Mouse (Mus musculus) retina, embryonic 14.5 days (tissue): ENCODE results near the gene Ampd3.

Experiments used
- DNase-seq: peaks from one replicate; pipeline ENCODE4 v3.0.0-alpha.2; 2015; ENCODE audit warnings: low spot score

Ampd3 gene

GRCm38 (mm10) chr7:110768001-110768400, at the start of gene Ampd3:
Ampd3 (plus strand) TSS chr7:110768206.
- no peak for DNase-seq

DNA sequence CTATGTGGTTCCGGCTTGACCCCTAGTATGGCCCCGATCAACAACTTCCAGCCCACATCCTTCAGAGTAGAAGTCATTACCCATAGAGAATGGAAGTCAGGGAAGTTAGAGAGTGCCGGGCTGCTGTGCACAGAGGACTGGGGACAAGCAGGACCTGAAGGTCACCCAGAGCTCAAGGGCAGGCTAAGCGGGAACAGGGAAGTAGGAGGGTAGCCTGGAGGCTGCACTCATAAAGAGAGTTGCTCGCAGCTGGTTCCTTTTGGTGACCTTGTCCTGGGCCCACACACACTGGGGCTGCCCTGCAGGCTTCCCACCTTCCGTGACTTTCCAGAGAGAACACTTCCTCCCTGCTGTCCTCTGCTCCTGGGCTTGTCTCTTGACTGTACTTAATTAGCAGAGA, 49.5 kb upstream of the Ampd3 start:
- no peak for DNase-seq

DNA sequence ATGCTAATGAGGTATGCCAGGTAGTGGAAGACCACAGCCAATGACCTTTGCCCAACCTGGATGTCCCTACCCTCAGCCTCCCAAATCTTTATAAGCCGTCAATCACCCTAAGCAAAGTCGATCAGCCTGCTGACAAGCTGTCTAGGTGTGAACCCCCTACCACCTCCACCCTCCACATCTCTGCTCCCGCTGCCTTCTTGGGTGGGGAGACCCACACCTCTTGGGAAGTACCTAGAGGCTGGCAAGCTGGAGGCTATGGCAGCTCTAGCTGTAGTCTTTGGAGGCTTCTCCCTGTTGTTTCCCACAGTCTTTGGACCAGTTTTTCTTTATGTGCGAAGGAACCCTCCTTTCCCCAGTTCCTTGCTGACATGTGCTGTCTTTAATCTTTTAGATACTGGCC, 48.1 kb upstream of the Ampd3 start:
- DNase-seq: no peak

GRCm38 (mm10) chr7:110722183-110722582, 45.8 kb upstream of the Ampd3 start:
- DNase-seq: no peak

DNA sequence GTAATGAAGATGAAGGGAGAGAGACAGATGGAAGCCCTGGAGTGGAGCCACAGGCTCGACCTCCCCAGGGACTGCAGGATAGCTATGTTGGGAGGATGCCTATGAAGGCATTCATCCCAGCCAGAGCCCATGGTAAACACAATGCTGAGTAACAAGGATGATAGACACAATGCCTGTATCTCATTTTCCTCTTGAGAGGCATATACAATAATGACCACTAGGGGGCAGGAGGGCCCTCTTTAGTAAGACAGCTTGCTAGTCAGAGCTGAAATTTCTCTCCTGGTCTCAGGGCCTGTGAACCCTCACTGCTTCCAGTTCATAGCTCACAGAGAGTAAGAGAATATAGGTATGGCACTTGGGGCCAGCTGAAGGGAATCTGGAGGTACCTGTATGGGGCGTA, 41.0 kb upstream of the Ampd3 start:
- DNase-seq: peak; percentile 94

DNA sequence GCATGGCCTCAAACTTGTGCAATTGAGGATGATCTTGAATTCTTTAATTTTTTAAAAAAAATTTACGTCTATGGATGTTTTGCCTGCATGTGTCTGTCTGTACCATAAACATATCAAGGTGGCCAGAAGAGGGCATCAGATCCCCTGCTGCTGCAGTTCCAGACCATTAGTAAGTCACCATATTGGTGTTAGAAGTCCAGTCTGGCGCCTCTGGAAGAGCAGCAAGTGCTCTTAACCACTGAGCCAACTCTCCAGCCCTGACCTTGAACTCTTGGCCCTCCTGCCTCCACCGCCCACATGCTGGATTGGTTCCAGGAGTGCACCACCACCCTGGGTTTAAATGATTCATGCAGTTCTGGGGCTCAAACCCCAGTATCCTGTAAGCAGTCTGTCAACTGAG, 39.1 kb upstream of the Ampd3 start:
- peak; percentile 51 for DNase-seq

DNA sequence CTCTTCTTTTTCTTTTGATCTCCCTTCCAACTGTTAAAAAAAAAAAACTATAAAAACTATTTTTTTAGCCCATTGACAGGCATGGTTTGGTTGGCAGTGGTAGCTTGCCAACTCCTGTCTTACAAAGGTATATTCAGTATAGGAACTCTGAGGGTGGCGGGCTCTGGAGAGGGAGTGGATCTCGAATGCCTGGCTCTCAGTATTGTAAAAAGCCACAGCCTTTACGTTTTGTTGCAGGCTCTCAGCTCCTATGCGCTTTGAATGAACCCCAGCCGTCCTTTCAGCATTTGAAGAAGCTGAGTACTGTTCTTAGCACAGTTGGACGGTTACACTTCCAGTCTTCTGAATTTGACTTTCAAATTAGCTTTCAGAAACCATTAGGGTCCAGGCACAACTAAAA, 38.7 kb upstream of the Ampd3 start:
- no peak for DNase-seq

- peak; percentile 47 for DNase-seq
Measured at GRCm38 (mm10) chr7:110731091-110731967, 36.7 kb upstream of the Ampd3 start.

DNA sequence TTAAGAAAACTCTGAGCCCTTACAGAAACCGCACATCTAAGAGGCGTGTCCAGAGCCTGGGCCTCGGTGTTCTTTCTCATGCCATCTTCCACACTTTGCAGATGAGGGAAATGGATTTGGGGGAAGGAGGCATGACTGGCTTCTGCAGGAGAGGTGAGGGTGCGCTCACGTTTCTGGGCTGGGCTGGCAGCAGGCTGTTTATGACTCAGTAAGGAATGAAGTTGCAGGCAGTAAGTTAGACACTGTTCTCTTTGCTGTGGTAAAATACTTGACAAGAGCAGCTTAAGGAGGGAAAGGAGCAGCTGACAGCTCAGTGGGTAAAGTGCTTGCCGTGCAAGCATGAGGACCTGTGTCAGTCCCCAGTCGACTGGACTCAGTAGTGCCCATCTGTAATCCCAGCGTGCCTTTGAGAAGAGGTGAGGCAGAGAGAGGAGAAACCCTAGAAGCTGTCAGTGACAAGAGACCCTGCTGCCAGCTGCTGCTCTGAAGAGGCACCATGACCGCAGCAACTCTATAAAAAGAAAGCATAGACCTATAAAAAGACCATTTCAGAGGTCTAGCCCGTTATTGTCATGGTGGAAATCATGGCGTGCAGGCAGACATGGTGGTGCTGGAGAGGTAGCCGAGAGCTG, 35.9 kb upstream of the Ampd3 start:
- DNase-seq: no peak

- DNase-seq: no peak
Measured at GRCm38 (mm10) chr7:110736914-110737313, 31.1 kb upstream of the Ampd3 start.

DNA sequence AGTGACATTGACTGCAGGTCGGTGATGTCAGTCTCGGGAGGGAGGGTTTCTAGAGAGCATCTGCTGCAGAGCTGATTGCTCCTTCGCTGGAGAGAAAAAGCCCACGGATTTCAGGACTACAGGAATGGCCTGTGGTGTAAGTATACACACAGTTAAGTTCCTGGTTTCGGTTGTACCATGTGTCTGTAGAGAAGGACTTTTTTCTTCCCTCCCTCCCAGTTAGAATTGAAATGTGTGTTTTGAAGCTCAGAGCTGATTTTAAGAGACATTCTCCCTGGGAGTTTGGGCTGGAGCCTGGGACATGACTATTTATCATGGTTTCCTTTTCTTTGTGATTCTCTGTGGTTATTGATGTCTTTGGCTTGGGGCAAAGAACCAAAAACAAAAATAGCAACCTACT, 28.2 kb upstream of the Ampd3 start:
- DNase-seq: no peak

DNA sequence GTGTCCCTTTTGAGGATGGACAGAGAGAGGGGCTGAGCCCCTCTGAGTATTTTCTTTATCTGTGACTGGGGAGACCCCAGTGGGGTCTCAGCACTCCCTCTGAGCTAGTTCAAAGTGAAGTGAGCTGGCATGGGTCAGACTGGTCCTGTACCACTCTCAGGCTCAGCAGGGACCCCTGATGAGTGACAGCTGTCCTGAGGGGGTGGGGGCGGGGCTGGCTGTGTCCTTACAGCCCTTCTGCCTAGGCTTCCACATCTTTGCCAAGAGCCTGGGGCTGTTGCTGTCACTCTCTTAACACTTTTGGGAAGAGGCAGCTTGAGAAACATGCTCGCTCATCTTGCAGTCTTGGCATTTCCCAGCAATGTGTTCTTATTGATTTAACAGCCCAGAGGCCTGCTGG, 27.8 kb upstream of the Ampd3 start:
- DNase-seq: no peak

DNA sequence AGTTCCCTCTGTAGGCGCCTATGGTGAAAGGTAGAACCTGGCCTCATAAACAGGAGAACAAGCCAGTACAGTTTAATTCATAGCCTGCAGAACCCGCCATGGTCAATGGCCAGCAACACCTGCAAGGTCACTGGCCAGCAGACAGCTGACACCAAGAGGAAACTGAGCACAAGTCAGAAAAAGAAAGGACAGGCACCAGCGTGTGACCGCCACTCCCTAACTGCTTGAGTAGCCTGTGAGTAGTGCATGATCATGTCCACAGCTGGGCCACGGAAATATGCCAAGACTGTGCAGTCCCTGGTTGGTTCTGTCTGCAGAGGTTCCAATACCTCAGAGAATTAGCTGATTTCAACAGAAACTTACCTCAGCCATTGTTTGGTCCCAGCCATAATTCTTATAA, 26.0 kb upstream of the Ampd3 start:
- no peak for DNase-seq

DNA sequence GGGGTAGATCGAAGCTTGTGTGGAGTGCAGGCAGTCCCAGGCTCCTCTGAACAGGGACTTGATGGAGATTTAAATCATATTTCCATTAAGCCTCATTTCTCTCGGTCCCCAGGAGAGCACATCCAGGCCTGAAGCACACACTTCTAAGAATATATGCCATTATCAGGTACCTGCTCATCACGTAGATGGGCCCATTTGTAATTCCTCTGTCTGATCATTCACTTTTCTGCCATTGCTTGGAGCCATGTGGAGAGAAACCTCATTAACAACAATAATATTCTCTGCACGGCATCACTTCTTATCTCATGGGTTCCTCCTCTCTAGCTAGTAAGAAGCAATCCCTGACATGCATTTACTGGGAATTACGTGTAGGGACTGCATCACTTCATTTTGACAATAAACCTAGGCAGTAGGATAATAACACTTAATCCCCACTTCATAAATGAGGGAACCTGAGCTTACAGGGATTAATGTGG, 21.9 kb upstream of the Ampd3 start:
- no peak for DNase-seq

GRCm38 (mm10) chr7:110746809-110747208, 21.2 kb upstream of the Ampd3 start:
- no peak for DNase-seq

DNA sequence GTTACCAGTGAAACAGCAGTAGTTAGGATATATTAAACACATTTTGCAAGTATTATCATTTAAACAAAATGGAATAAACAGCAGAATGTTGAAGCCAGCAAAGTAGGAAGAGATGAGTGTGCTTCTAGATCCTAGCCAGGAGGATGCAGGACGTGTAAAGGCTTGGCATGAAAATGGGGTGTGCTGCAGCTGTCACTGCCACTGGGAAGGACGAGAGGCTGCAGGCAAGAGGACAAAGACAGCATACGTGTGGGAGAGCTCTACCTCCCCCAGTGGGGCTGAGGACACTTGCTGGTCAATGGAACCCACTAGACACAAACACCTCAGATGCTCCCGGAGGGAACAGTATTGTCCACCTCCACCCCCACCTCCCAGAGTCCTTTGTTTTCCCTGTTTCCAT, 17.2 kb upstream of the Ampd3 start:
- no peak for DNase-seq

DNA sequence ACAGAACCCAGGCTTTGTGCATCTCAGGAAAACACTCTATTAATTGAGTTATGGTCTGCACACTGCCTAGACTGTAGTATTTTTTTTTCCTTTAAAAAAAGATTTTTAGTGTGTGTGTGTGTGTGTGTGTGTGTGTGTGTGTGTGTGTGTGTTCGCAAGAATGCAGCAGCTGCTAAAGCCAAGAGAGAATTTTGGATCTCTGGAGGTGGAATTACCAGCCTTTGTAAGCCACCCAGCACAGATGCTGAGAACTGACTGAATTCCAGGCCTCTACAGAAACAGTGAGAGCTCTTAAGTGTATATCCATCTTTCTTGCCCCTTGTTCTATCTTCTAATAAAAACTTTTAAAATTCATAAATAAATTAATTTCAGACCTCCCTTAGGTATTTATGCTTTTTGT, 16.4 kb upstream of the Ampd3 start:
- DNase-seq: no peak

- no peak for DNase-seq
Measured at GRCm38 (mm10) chr7:110753310-110753709, 14.7 kb upstream of the Ampd3 start.

DNA sequence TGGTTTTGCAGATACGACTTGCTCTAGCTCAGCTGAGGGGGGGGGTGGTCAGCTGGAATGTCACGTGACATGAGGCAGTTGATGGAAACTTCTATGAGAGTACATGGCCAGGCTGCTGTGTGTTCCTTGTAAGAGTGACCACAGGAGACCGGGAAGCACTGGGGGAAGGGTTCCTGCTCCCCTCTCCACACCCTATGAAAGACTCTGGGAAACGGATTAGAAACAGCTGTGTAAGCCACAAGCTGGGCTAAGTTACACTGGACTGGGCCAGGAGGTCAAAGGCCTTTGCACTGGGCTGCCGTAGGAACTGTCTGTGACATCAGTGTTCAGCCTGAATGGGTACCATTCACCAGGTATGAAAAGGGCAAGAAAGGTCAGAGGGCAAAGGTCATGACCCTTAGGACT, 14.1 kb upstream of the Ampd3 start:
- no peak for DNase-seq

GRCm38 (mm10) chr7:110756440-110756839, 11.6 kb upstream of the Ampd3 start:
- no peak for DNase-seq

DNA sequence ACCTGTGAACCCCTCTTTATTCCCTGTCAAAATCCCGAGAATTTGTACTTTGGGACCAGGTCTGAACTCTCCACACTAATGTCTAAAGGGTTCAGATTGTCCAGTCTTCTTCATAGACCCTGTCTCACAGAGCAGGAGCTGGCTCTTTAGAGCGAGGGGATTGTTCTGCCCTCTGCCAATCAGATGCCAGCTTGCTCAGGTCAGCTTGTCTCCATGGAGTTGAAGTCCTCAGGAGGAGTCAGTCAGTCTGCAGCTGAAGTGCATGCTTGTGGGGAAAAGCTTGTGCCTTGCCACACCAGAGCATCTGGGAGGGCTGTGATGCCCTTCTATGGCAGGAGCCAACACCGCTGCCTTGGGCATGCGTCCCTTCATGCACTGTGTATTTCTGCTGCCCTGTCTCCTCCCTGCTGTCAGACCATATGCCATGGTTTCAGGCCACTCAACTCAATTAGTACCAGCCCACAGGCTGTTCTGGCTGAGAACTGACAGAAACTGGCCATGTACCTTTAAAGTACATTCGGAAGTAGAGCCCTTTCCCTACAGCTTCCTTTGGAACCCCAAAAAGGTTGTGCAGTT, 5.3 kb upstream of the Ampd3 start:
- no peak for DNase-seq

DNA sequence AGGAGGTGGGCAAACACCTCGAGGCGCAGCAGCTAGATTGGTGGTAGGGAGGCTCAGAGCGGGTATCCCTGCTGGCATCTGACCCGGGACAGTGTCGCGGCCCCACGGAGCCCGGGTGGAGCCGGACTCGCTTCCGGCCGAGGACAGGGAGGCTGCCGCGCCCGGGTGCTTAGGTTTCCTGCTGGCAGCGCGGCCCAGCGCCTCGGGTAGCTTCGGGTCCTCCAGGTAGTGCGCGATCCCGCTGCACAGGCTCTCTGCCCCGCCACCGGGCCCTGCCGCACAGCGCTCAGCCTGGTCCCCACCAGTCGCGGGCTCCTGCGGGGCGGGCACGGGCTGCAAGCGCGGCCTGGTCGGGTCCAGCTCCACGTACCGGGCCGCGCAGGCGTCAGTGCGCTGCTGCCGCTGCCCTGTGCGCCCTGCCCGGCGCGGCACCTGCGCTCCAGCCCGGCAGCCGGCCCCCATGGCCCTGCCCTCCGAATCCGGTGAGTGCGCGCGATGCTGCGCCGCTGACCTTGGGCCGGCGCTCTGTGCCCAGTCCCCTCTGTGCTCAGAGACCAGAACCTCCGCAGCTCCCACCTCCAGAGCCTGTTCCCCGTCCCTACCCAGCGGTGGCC, 552 bp downstream of the Ampd3 start:
- DNase-seq: peak; percentile 52

GRCm38 (mm10) chr7:110769094-110769493, 1.1 kb downstream of the Ampd3 start:
- no peak for DNase-seq
